ENCODE assay signal across 22 mouse cellular contexts in the genomic region with DNA sequence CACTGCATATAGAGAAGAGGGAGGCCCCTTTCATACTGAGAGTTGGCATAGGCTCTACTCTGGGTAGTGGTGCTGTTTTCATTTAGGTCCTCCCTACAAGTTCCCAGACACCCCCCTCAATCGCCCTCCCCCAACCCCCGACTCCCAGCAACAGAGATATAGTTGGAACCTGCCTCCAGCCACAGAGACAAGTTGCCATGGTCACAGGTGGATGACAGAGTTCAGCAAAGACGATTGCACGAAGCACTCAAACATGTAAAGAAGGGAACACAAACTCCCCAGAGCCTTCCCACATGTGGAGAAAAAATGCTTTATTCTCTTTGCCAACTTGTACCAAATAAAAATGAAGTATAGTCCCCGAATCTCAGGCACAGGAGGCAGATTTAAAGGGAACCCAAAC. TPM values are rescaled to one million over a fixed set of nuclear protein-coding genes. Genes with fewer than 3 reads are reported as not detected.
DNase-seq lines count a peak whose midpoint lies in the region; ATAC-seq and TF ChIP-seq lines count a peak whose summit lies in the region.
"Had no signal": no experiment of that assay in that cellular context is flagged by ENCODE, and none has a peak within 500 bp of the region (broad histone marks: within the 10 kb centered on the region; RNA-seq: fewer than 3 reads in every experiment).

No protein-coding gene starts in this region.

- no peak for TF ChIP-seq CTCF in hindbrain, postnatal 0 days (IDR thresholded peaks at IDR 0.05; ENCODE audit: low read depth)
- no peak for TF ChIP-seq CTCF in CH12.LX (conservative IDR thresholded peaks at IDR 0.05 in 1 of 2, IDR thresholded peaks at IDR 0.05 in 1 of 2; ENCODE audit: low read depth in 2 of 2, low read length in 2 of 2)

- H3K9ac ChIP-seq in forebrain, embryonic 13.5 days: no peak overlapping the region
- no peak overlapping the region for H3K9ac ChIP-seq in hindbrain, postnatal 0 days (replicated peaks; ENCODE audit: low read length)
- H3K9ac ChIP-seq in hindbrain, embryonic 11.5 days (ENCODE audit: low read depth, low read length): no peak overlapping the region
- H3K9ac ChIP-seq in CH12.LX (ENCODE audit: insufficient read depth, low read depth): no peak overlapping the region
- H3K9ac ChIP-seq: embryonic facial prominence, embryonic 12.5 days; forebrain, embryonic 12.5 days had no signal

- H3K27ac ChIP-seq in forebrain, embryonic 10.5 days: 0 out of 2 replicates have a peak overlapping the region, but pooled peaks have one; percentile 31
- no peak overlapping the region for H3K27ac ChIP-seq in forebrain, embryonic 13.5 days
- H3K27ac ChIP-seq in hindbrain, postnatal 0 days: no peak overlapping the region
- H3K27ac ChIP-seq in hindbrain, embryonic 11.5 days (ENCODE audit: low read depth, low read length): no peak overlapping the region
- H3K27ac ChIP-seq in CH12.LX (ENCODE audit: insufficient read depth, low read depth): no peak overlapping the region
- H3K27ac ChIP-seq: embryonic facial prominence, embryonic 10.5 days; embryonic facial prominence, embryonic 12.5 days; forebrain, embryonic 12.5 days had no signal

- WGBS in forebrain, embryonic 10.5 days: 79% methylated on average over 5 of the region's 5 CpGs
- 68% methylated on average over 5 of the region's 5 CpGs for WGBS in forebrain, embryonic 13.5 days
- WGBS in hindbrain, postnatal 0 days: 41% methylated on average over 5 of the region's 5 CpGs
- 81% methylated on average over 5 of the region's 5 CpGs for WGBS in hindbrain, embryonic 11.5 days

- H3K4me2 ChIP-seq in forebrain, embryonic 13.5 days: no peak overlapping the region
- H3K4me2 ChIP-seq in hindbrain, postnatal 0 days (ENCODE audit: low read depth, low read length): no peak overlapping the region
- no peak overlapping the region for H3K4me2 ChIP-seq in hindbrain, embryonic 11.5 days (replicated peaks; ENCODE audit: low read depth, low read length)
- no peak overlapping the region for H3K4me2 ChIP-seq in CH12.LX (ENCODE audit: insufficient read depth, low read depth, poor library complexity, severe bottlenecking)
- H3K4me2 ChIP-seq: embryonic facial prominence, embryonic 12.5 days; forebrain, embryonic 12.5 days had no signal

- TF ChIP-seq POLR2A in CH12.LX (IDR thresholded peaks at IDR 0.05; ENCODE audit: low read depth, low read length): no peak

- TF ChIP-seq RAD21 in CH12.LX (IDR thresholded peaks at IDR 0.05; ENCODE audit: low read depth, low read length): no peak

- dilution Hi-C loops in CH12.LX (cut with MboI; ENCODE audit: extremely low pct_ligation_motif_present, extremely low pct_unique_long_range_greater_than_20kb, low sequenced_read_pairs): no loop called here

- H3K4me1 ChIP-seq in forebrain, embryonic 10.5 days: peaks cover 11% of the 10 kb centered on the region; the same call in 1 of the 2 replicates
- H3K4me1 ChIP-seq in forebrain, embryonic 13.5 days: peaks cover 8% of the 10 kb centered on the region; the same call in 1 of the 2 replicates
- no peaks in the 10 kb centered on the region for H3K4me1 ChIP-seq in hindbrain, postnatal 0 days (ENCODE audit: insufficient read depth, low read length)
- no peaks in the 10 kb centered on the region for H3K4me1 ChIP-seq in hindbrain, embryonic 11.5 days (replicated peaks; ENCODE audit: control insufficient read depth, insufficient read depth, low read length)
- peaks cover 26 to 78% of the 10 kb centered on the region in 2 experiments for H3K4me1 ChIP-seq in CH12.LX (ENCODE audit: control insufficient read depth in 1 of 2, insufficient read depth in 2 of 2)
- H3K4me1 ChIP-seq: embryonic facial prominence, embryonic 12.5 days; forebrain, embryonic 12.5 days had no signal

- DNase-seq in forebrain, embryonic 10.5 days (ENCODE audit: extremely low spot score, low spot score): no peak
- no peak for DNase-seq in hindbrain, postnatal 0 days (ENCODE audit: low spot score)
- no peak for DNase-seq in hindbrain, embryonic 11.5 days (ENCODE audit: low spot score)
- peak; percentile 57 for DNase-seq in CH12.LX (ENCODE audit: extremely low read depth)
- DNase-seq in splenic B cell, adult 2 months (ENCODE audit: low read depth, low spot score): peak; percentile 18
- DNase-seq in layer of hippocampus, adult 11-12 months (ENCODE audit: low spot score): no peak
- DNase-seq: adrenal gland, adult 2 months; adrenal gland, postnatal 10 days; adrenal gland, postnatal 25 days; cerebellum, adult 11-12 months; cerebellum, adult 2 months; cerebellum, adult 9-10 months; cerebellum, postnatal 10 days; cerebellum, postnatal 25 days had no signal

- H3K9me3 ChIP-seq in forebrain, embryonic 10.5 days: peaks cover 16% of the 10 kb centered on the region
- peaks cover 10% of the 10 kb centered on the region; the same call in 1 of the 2 replicates for H3K9me3 ChIP-seq in forebrain, embryonic 13.5 days (replicated peaks)
- no peaks in the 10 kb centered on the region for H3K9me3 ChIP-seq in hindbrain, postnatal 0 days (ENCODE audit: low read length)
- no peaks in the 10 kb centered on the region; the same call in 1 of the 2 replicates for H3K9me3 ChIP-seq in hindbrain, embryonic 11.5 days (ENCODE audit: control insufficient read depth, low read length)
- H3K9me3 ChIP-seq in CH12.LX (replicated peaks; ENCODE audit: low read length): peaks cover 2% of the 10 kb centered on the region
- H3K9me3 ChIP-seq: embryonic facial prominence, embryonic 12.5 days had no signal

- no peak overlapping the region for H3K4me3 ChIP-seq in forebrain, embryonic 10.5 days
- H3K4me3 ChIP-seq in forebrain, embryonic 13.5 days: no peak overlapping the region
- no peak overlapping the region for H3K4me3 ChIP-seq in hindbrain, postnatal 0 days (ENCODE audit: low read length)
- no peak overlapping the region for H3K4me3 ChIP-seq in hindbrain, embryonic 11.5 days (ENCODE audit: low read depth, low read length)
- no peak overlapping the region for H3K4me3 ChIP-seq in CH12.LX (replicated peaks in 1 of 3; ENCODE audit: low read depth in 2 of 3, low read length in 2 of 3, poor library complexity in 1 of 3)
- H3K4me3 ChIP-seq: embryonic facial prominence, embryonic 10.5 days; embryonic facial prominence, embryonic 12.5 days; forebrain, embryonic 12.5 days had no signal

- no peaks in the 10 kb centered on the region for H3K36me3 ChIP-seq in forebrain, embryonic 10.5 days (replicated peaks)
- no peaks in the 10 kb centered on the region for H3K36me3 ChIP-seq in forebrain, embryonic 13.5 days (ENCODE audit: poor library complexity, severe bottlenecking)
- no peaks in the 10 kb centered on the region for H3K36me3 ChIP-seq in hindbrain, postnatal 0 days (ENCODE audit: insufficient read depth, low read length)
- no peaks in the 10 kb centered on the region for H3K36me3 ChIP-seq in hindbrain, embryonic 11.5 days (ENCODE audit: control insufficient read depth, insufficient read depth, low read length)
- H3K36me3 ChIP-seq in CH12.LX (replicated peaks in 1 of 2; ENCODE audit: control insufficient read depth in 1 of 2, insufficient read depth in 1 of 2, low read length in 1 of 2): no peaks in the 10 kb centered on the region
- no peaks in the 10 kb centered on the region for H3K36me3 ChIP-seq in splenic B cell, adult 2 months (ENCODE audit: control insufficient read depth, insufficient read depth, low read length, poor library complexity, severe bottlenecking)
- H3K36me3 ChIP-seq: embryonic facial prominence, embryonic 10.5 days; embryonic facial prominence, embryonic 12.5 days; forebrain, embryonic 12.5 days had no signal

- no peak for ATAC-seq in forebrain, embryonic 13.5 days
- ATAC-seq in hindbrain, postnatal 0 days: 0 out of 2 replicates have a peak, but pooled peaks have one; percentile 32
- ATAC-seq in hindbrain, embryonic 11.5 days (ENCODE audit: low FRiP score): no peak
- ATAC-seq: CD4-positive, CD25-positive, alpha-beta regulatory T cell, adult 4 months; forebrain, embryonic 16.5 days had no signal

- no peak for TF ChIP-seq EP300 in CH12.LX (IDR thresholded peaks at IDR 0.05; ENCODE audit: low read length)

- H3K79me2 ChIP-seq in CH12.LX (replicated peaks; ENCODE audit: control insufficient read depth, extremely low read depth, insufficient read depth, poor library complexity, severe bottlenecking): no peaks in the 10 kb centered on the region

- H3K27me3 ChIP-seq in forebrain, embryonic 10.5 days (ENCODE audit: poor library complexity, severe bottlenecking): 0 out of 2 replicates have a peak, but pooled peaks cover 6% of the 10 kb centered on the region
- no peaks in the 10 kb centered on the region for H3K27me3 ChIP-seq in forebrain, embryonic 13.5 days
- no peaks in the 10 kb centered on the region for H3K27me3 ChIP-seq in hindbrain, postnatal 0 days (ENCODE audit: insufficient read depth, low read length)
- no peaks in the 10 kb centered on the region for H3K27me3 ChIP-seq in hindbrain, embryonic 11.5 days (ENCODE audit: control insufficient read depth, insufficient read depth, low read length)
- H3K27me3 ChIP-seq in CH12.LX (replicated peaks): no peaks in the 10 kb centered on the region
- no peaks in the 10 kb centered on the region for H3K27me3 ChIP-seq in splenic B cell, adult 2 months (ENCODE audit: control insufficient read depth, insufficient read depth, low read length, poor library complexity, severe bottlenecking)
- H3K27me3 ChIP-seq: embryonic facial prominence, embryonic 12.5 days; forebrain, embryonic 12.5 days had no signal

- in situ Hi-C loops in CH12.LX (cut with MboI; ENCODE audit: low pct_ligation_motif_present, low pct_unique_long_range_greater_than_20kb, low sequenced_read_pairs): no loop called here

RNA-seq across cellular contexts. Expression of gene Ackr3, which starts 21.3 kb away (rescaled TPM):
- 19.3 and 21.5 TPM in 2 replicates for polyA plus RNA-seq in forebrain, embryonic 10.5 days (2016; fragmentation: Nextera tagmentation; extraction: Ambion mirVana)
- polyA plus RNA-seq in forebrain, embryonic 13.5 days (2015; fragmentation: Nextera tagmentation; extraction: Ambion mirVana): 28.5 and 29.1 TPM in 2 replicates
- total RNA-seq in hindbrain, postnatal 0 days (2014; rRNA removed): 7.2 and 13.1 TPM in 2 replicates
- 7.4 and 7.8 TPM in 2 replicates for polyA plus RNA-seq in hindbrain, postnatal 0 days (2015; fragmentation: Nextera tagmentation; extraction: Ambion mirVana)
- polyA plus RNA-seq in hindbrain, embryonic 11.5 days (2014; fragmentation: Nextera tagmentation; extraction: Ambion mirVana): 25.7 and 29.6 TPM in 2 replicates
- total RNA-seq in CH12.LX (2012; rRNA removed) (10.1 and 13.1 TPM in 2 replicates), CH12.LX (2014; rRNA removed) (18.0 and 23.1 TPM in 2 replicates)
- 25.6 and 34.4 TPM in 2 replicates for polyA plus RNA-seq in CH12.LX (2012; ENCODE audit: insufficient read length, low read depth)
- total RNA-seq: MEL had no signal
- polyA plus RNA-seq: CD4-positive, CD25-positive, alpha-beta regulatory T cell, adult 4 months had no signal

RNA-seq across cellular contexts. Expression of gene Iqca, which starts 29.3 kb away (rescaled TPM):
- 0.10 and 0.27 TPM in 2 replicates for polyA plus RNA-seq in forebrain, embryonic 10.5 days (2016; fragmentation: Nextera tagmentation; extraction: Ambion mirVana)
- polyA plus RNA-seq in forebrain, embryonic 13.5 days (2015; fragmentation: Nextera tagmentation; extraction: Ambion mirVana): 0.62 and 0.93 TPM in 2 replicates
- 0.58 and 1.8 TPM in 2 replicates for total RNA-seq in hindbrain, postnatal 0 days (2014; rRNA removed)
- polyA plus RNA-seq in hindbrain, postnatal 0 days (2015; fragmentation: Nextera tagmentation; extraction: Ambion mirVana): 0.71 and 1.2 TPM in 2 replicates
- polyA plus RNA-seq in hindbrain, embryonic 11.5 days (2014; fragmentation: Nextera tagmentation; extraction: Ambion mirVana): 1.0 and 1.1 TPM in 2 replicates
- not detected in 2 replicates for total RNA-seq in CH12.LX (2012; rRNA removed)
- 0.19 TPM in 1 of 2 replicates, not detected in the other for total RNA-seq in CH12.LX (2014; rRNA removed)
- polyA plus RNA-seq in CH12.LX (2012; ENCODE audit: insufficient read length, low read depth): 1.0 TPM in 1 of 2 replicates, not detected in the other
- total RNA-seq: adrenal gland, adult 2 months; adrenal gland, postnatal 10 days; adrenal gland, postnatal 25 days; adrenal gland, postnatal 4 days; MEL had no signal
- polyA plus RNA-seq: adrenal gland, adult 2 months; CD4-positive, CD25-positive, alpha-beta regulatory T cell, adult 4 months had no signal

Comparison
In these comparisons a context has a peak if more than half of its experiments do, and no peak if none do; other contexts are left out.
1. DNase-seq: peak in CH12.LX (single experiment) and splenic B cell, adult 2 months (single experiment); none in forebrain, embryonic 10.5 days (single experiment), hindbrain, postnatal 0 days (single experiment), hindbrain, embryonic 11.5 days (single experiment) and layer of hippocampus, adult 11-12 months (single experiment).